Comparison of ENCODE assay signal across 7 mouse cellular contexts in the genomic region with DNA sequence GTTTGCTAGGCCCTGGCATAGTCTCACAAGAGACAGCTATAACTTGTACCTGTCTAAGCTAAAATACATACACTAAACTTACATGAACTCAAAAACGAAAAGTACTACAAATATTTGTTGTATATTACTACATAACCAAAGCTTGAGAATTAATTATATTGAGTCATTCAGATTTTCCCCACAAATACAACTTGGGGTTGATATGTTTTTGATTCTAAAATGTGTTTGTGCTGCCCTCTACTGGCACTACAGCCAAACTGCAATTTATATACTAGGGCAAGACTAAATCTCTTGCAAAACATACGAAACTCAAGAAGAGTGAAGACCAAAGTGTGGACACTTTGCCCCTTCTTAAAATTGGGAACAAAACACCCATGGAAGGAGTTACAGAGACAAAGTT. TPM values are rescaled to one million over a fixed set of nuclear protein-coding genes. Genes with fewer than 3 reads are reported as not detected.
DNase-seq lines count a peak whose midpoint lies in the region; ATAC-seq and TF ChIP-seq lines count a peak whose summit lies in the region.
"Not testable (repeated sequence)": the region's sequence is repeated elsewhere in the genome, so short reads cannot be mapped to it uniquely, and the experiment has no call there.

No protein-coding gene starts in this region.

- not testable (repeated sequence) for H3K4me2 ChIP-seq in forebrain, embryonic 15.5 days (replicated peaks); hindbrain, postnatal 0 days (ENCODE audit: low read depth, low read length)

- ATAC-seq in forebrain, embryonic 15.5 days (replicated peaks) = 0 out of 2 replicates have a peak, but pooled peaks have one; percentile 53
- ATAC-seq in hindbrain, postnatal 0 days = not testable (repeated sequence)
- ATAC-seq in megakaryocyte, adult 5-6 weeks (ENCODE audit: poor library complexity, severe bottlenecking) = peak; percentile 83

- not testable (repeated sequence) for H3K27ac ChIP-seq in forebrain, embryonic 15.5 days (replicated peaks); hindbrain, postnatal 0 days

- peak; percentile 74 for TF ChIP-seq CTCF in hindbrain, postnatal 0 days (IDR thresholded peaks at IDR 0.05; ENCODE audit: low read depth)

- peaks cover 31% of the 10 kb centered on the region for H3K36me3 ChIP-seq in forebrain, embryonic 15.5 days
- not testable (repeated sequence) for H3K36me3 ChIP-seq in hindbrain, postnatal 0 days (ENCODE audit: insufficient read depth, low read length)

- not testable (repeated sequence) for H3K4me1 ChIP-seq in forebrain, embryonic 15.5 days; hindbrain, postnatal 0 days (ENCODE audit: insufficient read depth, low read length)

- peak; percentile 16 for DNase-seq in WW6 (ENCODE audit: low read depth, low spot score)
- DNase-seq in cerebellum, adult 9-10 months = peak; percentile 21
- DNase-seq in hindbrain, postnatal 0 days (ENCODE audit: low spot score) = peak; percentile 76
- DNase-seq in left cerebral cortex, adult 11 months (ENCODE audit: low spot score) = peak; percentile 19
- DNase-seq in retina, postnatal 7 days (ENCODE audit: low read depth, low spot score) = peak; percentile 13

- not testable (repeated sequence) for H3K4me3 ChIP-seq in forebrain, embryonic 15.5 days; hindbrain, postnatal 0 days (ENCODE audit: low read length)

- not testable (repeated sequence) for H3K27me3 ChIP-seq in forebrain, embryonic 15.5 days; hindbrain, postnatal 0 days (ENCODE audit: insufficient read depth, low read length)

- not testable (repeated sequence) for H3K9ac ChIP-seq in forebrain, embryonic 15.5 days (replicated peaks); hindbrain, postnatal 0 days (replicated peaks; ENCODE audit: low read length)

- not testable (repeated sequence) for H3K9me3 ChIP-seq in forebrain, embryonic 15.5 days; hindbrain, postnatal 0 days (ENCODE audit: low read length)

- 28% methylated on average over 2 of the region's 2 CpGs for WGBS in forebrain, embryonic 15.5 days
- WGBS in hindbrain, postnatal 0 days = 26% methylated on average over 2 of the region's 2 CpGs

RNA-seq across cellular contexts. Expression of a gene that starts 19.4 kb away (rescaled TPM):
- 28.3 and 30.9 TPM in 2 replicates for polyA plus RNA-seq in forebrain, embryonic 15.5 days (2015; fragmentation: Nextera tagmentation; extraction: Ambion mirVana)
- total RNA-seq in hindbrain, postnatal 0 days (2014; rRNA removed) = 12.0 and 14.1 TPM in 2 replicates
- 9.5 and 10.2 TPM in 2 replicates for polyA plus RNA-seq in hindbrain, postnatal 0 days (2015; fragmentation: Nextera tagmentation; extraction: Ambion mirVana)
- total RNA-seq in megakaryocyte, adult 5-6 weeks (2015) = 14.5 and 15.6 TPM in 2 replicates
- total RNA-seq in megakaryocyte, adult 5-6 weeks (2017) = 14.4 and 15.2 TPM in 2 replicates

Comparison
In these comparisons a context has a peak if more than half of its experiments do, and no peak if none do; other contexts are left out.
1. DNase-seq: peak in every context shown above with its lines; median percentile 76 in hindbrain, postnatal 0 days; 21 in cerebellum, adult 9-10 months; 19 in left cerebral cortex, adult 11 months; 16 in WW6; 13 in retina, postnatal 7 days.